Mouse (Mus musculus) stomach, embryonic 15.5 days (tissue): Measurements from ENCODE around the gene Dgkd. TPM values are rescaled to one million over a fixed set of nuclear protein-coding genes. Genes with fewer than 3 reads are reported as not detected.
A peak's percentile ranks its signal among the peaks of the same experiment; 100 is the strongest.

ENCODE experiments used
- ATAC-seq: fragments of 200-750 bp; cut with Nextera tagmentation; 2 replicates; pipeline ENCODE4 v1.8.0; 2017; ENCODE audit warnings: low read depth, moderate number of reproducible peaks, moderate TSS enrichment; ENCODE audit not compliant: insufficient read depth, low FRiP score
- H3K27ac ChIP-seq: fragments of 300-500 bp; sonication (generic); 2 replicates; pipeline ENCODE4 v1.5.1; 2015; ENCODE audit warnings: mild to moderate bottlenecking, inconsistent platforms
- H3K27me3 ChIP-seq: fragments of 300-500 bp; sonication (generic); replicated peaks from 2 replicates; pipeline ENCODE4 v1.6.1; 2015; ENCODE audit warnings: inconsistent platforms
- H3K36me3 ChIP-seq: fragments of 300-500 bp; sonication (generic); 2 replicates; pipeline ENCODE4 v1.6.1; 2015; ENCODE audit warnings: inconsistent platforms
- H3K4me1 ChIP-seq: fragments of 300-500 bp; sonication (generic); 2 replicates; pipeline ENCODE4 v1.6.1; 2015; ENCODE audit warnings: inconsistent platforms
- H3K4me2 ChIP-seq: fragments of 300-500 bp; sonication (generic); 2 replicates; pipeline ENCODE4 v1.6.1; 2015; ENCODE audit warnings: mild to moderate bottlenecking, inconsistent platforms
- H3K4me3 ChIP-seq: fragments of 300-500 bp; sonication (generic); replicated peaks from 2 replicates; pipeline ENCODE4 v1.5.1; 2015; ENCODE audit warnings: inconsistent platforms
- H3K9ac ChIP-seq: fragments of 300-500 bp; sonication (generic); 2 replicates; pipeline ENCODE4 v1.6.1; 2015; ENCODE audit warnings: inconsistent platforms
- H3K9me3 ChIP-seq: fragments of 300-500 bp; sonication (generic); 2 replicates; pipeline ENCODE4 v1.6.1; 2016; ENCODE audit warnings: inconsistent platforms
- WGBS: fragments of 180-500 bp; shearing (Covaris S2); methylation state at CpG from one replicate; pipeline ENCODE4 v1.1.7; 2015; 5-methylcytosine and 5-hydroxymethylcytosine counted together
- polyA plus RNA-seq: library from polyadenylated mRNA; unstranded; fragments of >200 nt; fragmentation: Nextera tagmentation; extraction: Ambion mirVana; gene quantifications from 2 replicates; pipeline ENCODE4 v1.2.1, GENCODE M21; 2015

The Dgkd gene
- polyA plus RNA-seq, 1 experiment from 2014 or later = 25.5 TPM

- Histone ChIP-seq H3K9ac (no peak overlapping the region), H3K4me2 (no peak overlapping the region), H3K4me3 (no peak overlapping the region), H3K9me3 (no peaks in the 10 kb centered on the region), H3K27ac (no peak overlapping the region), H3K36me3 (no peaks in the 10 kb centered on the region), H3K4me1 (0 out of 2 replicates have a peak, but pooled peaks cover 7% of the 10 kb centered on the region), H3K27me3 (no peaks in the 10 kb centered on the region)
- no peak for ATAC-seq
Observed at GRCm38 (mm10) chr1:87873081-87873480, 20.0 kb downstream of the Dgkd start.

- ATAC-seq = no peak
- Histone ChIP-seq H3K4me3 (no peak overlapping the region), H3K4me1 (peaks cover 17% of the 10 kb centered on the region), H3K27ac (no peak overlapping the region), H3K36me3 (no peaks in the 10 kb centered on the region), H3K4me2 (no peak overlapping the region), H3K9me3 (no peaks in the 10 kb centered on the region), H3K9ac (no peak overlapping the region), H3K27me3 (no peaks in the 10 kb centered on the region)
- 90% methylated on average over 1 of the region's 1 CpGs for WGBS
Observed at GRCm38 (mm10) chr1:87876065-87876464, 23.0 kb downstream of the Dgkd start.

- H3K4me1 ChIP-seq = peaks cover 21% of the 10 kb centered on the region
- no peak for ATAC-seq
- 51% methylated on average over 9 of the region's 9 CpGs for WGBS
- no peaks in the 10 kb centered on the region for H3K36me3 ChIP-seq
- H3K27me3 ChIP-seq = no peaks in the 10 kb centered on the region
- no peak overlapping the region for H3K4me2 ChIP-seq
- H3K9me3 ChIP-seq = no peaks in the 10 kb centered on the region
- H3K27ac ChIP-seq = peak overlapping the region; percentile 54
- no peak overlapping the region for H3K9ac ChIP-seq
- no peak overlapping the region for H3K4me3 ChIP-seq
Observed at GRCm38 (mm10) chr1:87877552-87878283, 24.6 kb downstream of the Dgkd start.

GRCm38 (mm10) chr1:87879034-87879433 is 25.9 kb downstream of the Dgkd start:
- no peak overlapping the region for H3K4me2 ChIP-seq
- WGBS = 78% methylated on average over 3 of the region's 3 CpGs
- H3K9me3 ChIP-seq = no peaks in the 10 kb centered on the region
- no peak for ATAC-seq
- H3K27me3 ChIP-seq = no peaks in the 10 kb centered on the region
- peak overlapping the region; percentile 76; the same call in 1 of the 2 replicates for H3K27ac ChIP-seq
- H3K9ac ChIP-seq = no peak overlapping the region
- H3K36me3 ChIP-seq = no peaks in the 10 kb centered on the region
- H3K4me1 ChIP-seq = peaks cover 21% of the 10 kb centered on the region
- no peak overlapping the region for H3K4me3 ChIP-seq

GRCm38 (mm10) chr1:87879494-87880325 is 26.6 kb downstream of the Dgkd start:
- peak overlapping the region; percentile 76 for H3K27ac ChIP-seq
- peaks cover 21% of the 10 kb centered on the region for H3K4me1 ChIP-seq
- H3K4me3 ChIP-seq = no peak overlapping the region
- WGBS = 20% methylated on average over 3 of the region's 3 CpGs
- H3K27me3 ChIP-seq = no peaks in the 10 kb centered on the region
- peak; percentile 79 for ATAC-seq
- H3K9me3 ChIP-seq = no peaks in the 10 kb centered on the region
- H3K36me3 ChIP-seq = 0 out of 2 replicates have a peak, but pooled peaks cover 3% of the 10 kb centered on the region
- no peak overlapping the region for H3K9ac ChIP-seq
- H3K4me2 ChIP-seq = no peak overlapping the region

GRCm38 (mm10) chr1:87880326-87880627 is 27.2 kb downstream of the Dgkd start:
- H3K9me3 ChIP-seq = no peaks in the 10 kb centered on the region
- no peak overlapping the region for H3K9ac ChIP-seq
- H3K27me3 ChIP-seq = no peaks in the 10 kb centered on the region
- H3K4me2 ChIP-seq = no peak overlapping the region
- ATAC-seq = no peak
- H3K27ac ChIP-seq = peak overlapping the region; percentile 76
- H3K4me3 ChIP-seq = no peak overlapping the region
- WGBS = 85% methylated on average over 6 of the region's 6 CpGs
- H3K4me1 ChIP-seq = peaks cover 21% of the 10 kb centered on the region
- H3K36me3 ChIP-seq = 0 out of 2 replicates have a peak, but pooled peaks cover 3% of the 10 kb centered on the region

- Histone ChIP-seq H3K4me3 (no peak overlapping the region), H3K36me3 (0 out of 2 replicates have a peak, but pooled peaks cover 3% of the 10 kb centered on the region), H3K4me1 (peaks cover 21% of the 10 kb centered on the region), H3K27ac (no peak overlapping the region), H3K9me3 (no peaks in the 10 kb centered on the region), H3K9ac (no peak overlapping the region), H3K4me2 (no peak overlapping the region), H3K27me3 (no peaks in the 10 kb centered on the region)
- no peak for ATAC-seq
- 55% methylated on average over 2 of the region's 2 CpGs for WGBS
Observed at GRCm38 (mm10) chr1:87880856-87881255, 27.8 kb downstream of the Dgkd start.

- 52% methylated on average over 4 of the region's 4 CpGs for whole genome bisulfite sequencing
- peaks cover 21% of the 10 kb centered on the region for H3K4me1 ChIP-seq
- no peaks in the 10 kb centered on the region for H3K9me3 ChIP-seq
- no peak overlapping the region for H3K4me2 ChIP-seq
- no peak overlapping the region for H3K4me3 ChIP-seq
- no peak overlapping the region for H3K27ac ChIP-seq
- 0 out of 2 replicates have a peak, but pooled peaks cover 3% of the 10 kb centered on the region for H3K36me3 ChIP-seq
- no peaks in the 10 kb centered on the region for H3K27me3 ChIP-seq
- no peak for ATAC-seq
- no peak overlapping the region for H3K9ac ChIP-seq
Observed at GRCm38 (mm10) chr1:87881726-87882125, 28.6 kb downstream of the Dgkd start.

GRCm38 (mm10) chr1:87882554-87882953 is 29.5 kb downstream of the Dgkd start:
- Histone ChIP-seq H3K4me2 (no peak overlapping the region), H3K27me3 (no peaks in the 10 kb centered on the region), H3K27ac (no peak overlapping the region), H3K4me3 (no peak overlapping the region), H3K9ac (no peak overlapping the region), H3K4me1 (peaks cover 16% of the 10 kb centered on the region), H3K36me3 (0 out of 2 replicates have a peak, but pooled peaks cover 3% of the 10 kb centered on the region), H3K9me3 (no peaks in the 10 kb centered on the region)
- ATAC-seq = no peak

GRCm38 (mm10) chr1:87890960-87891359 is 37.9 kb downstream of the Dgkd start:
- Histone ChIP-seq H3K9me3 (no peaks in the 10 kb centered on the region), H3K27me3 (no peaks in the 10 kb centered on the region), H3K27ac (peak overlapping the region; percentile 21; the same call in 1 of the 2 replicates), H3K4me3 (no peak overlapping the region), H3K36me3 (no peaks in the 10 kb centered on the region), H3K4me2 (no peak overlapping the region), H3K4me1 (0 out of 2 replicates have a peak, but pooled peaks cover 6% of the 10 kb centered on the region), H3K9ac (no peak overlapping the region)
- 61% methylated on average over 1 of the region's 1 CpGs for WGBS
- ATAC-seq = no peak

GRCm38 (mm10) chr1:87891634-87892033 is 38.5 kb downstream of the Dgkd start:
- Histone ChIP-seq H3K36me3 (no peaks in the 10 kb centered on the region), H3K4me3 (no peak overlapping the region), H3K4me1 (0 out of 2 replicates have a peak, but pooled peaks cover 6% of the 10 kb centered on the region), H3K9me3 (no peaks in the 10 kb centered on the region), H3K4me2 (no peak overlapping the region), H3K9ac (no peak overlapping the region), H3K27me3 (no peaks in the 10 kb centered on the region), H3K27ac (peak overlapping the region; percentile 21; the same call in 1 of the 2 replicates)
- no peak for ATAC-seq
- WGBS = 76% methylated on average over 4 of the region's 4 CpGs

GRCm38 (mm10) chr1:87892499-87892898 is 39.4 kb downstream of the Dgkd start:
- 0 out of 2 replicates have a peak, but pooled peaks cover 6% of the 10 kb centered on the region for H3K4me1 ChIP-seq
- ATAC-seq = peak; percentile 53; the same call in 1 of the 2 replicates
- H3K27me3 ChIP-seq = no peaks in the 10 kb centered on the region
- no peak overlapping the region for H3K9ac ChIP-seq
- H3K36me3 ChIP-seq = no peaks in the 10 kb centered on the region
- 68% methylated on average over 2 of the region's 2 CpGs for WGBS
- no peak overlapping the region for H3K27ac ChIP-seq
- H3K9me3 ChIP-seq = no peaks in the 10 kb centered on the region
- no peak overlapping the region for H3K4me2 ChIP-seq
- no peak overlapping the region for H3K4me3 ChIP-seq
